Mouse (Mus musculus) ES-Bruce4 (cell line): ENCODE data around the gene Natd1. TPM values are rescaled to one million over a fixed set of nuclear protein-coding genes. Genes with fewer than 3 reads are reported as not detected.

Experiments
- H3K27ac ChIP-seq: 2 replicates; pipeline ENCODE4 v1.5.1; 2012; ENCODE audit warnings: low read length, inconsistent platforms; ENCODE audit not compliant: insufficient read depth
- H3K27me3 ChIP-seq: 2 replicates; pipeline ENCODE4 v1.6.1; 2012; ENCODE audit warnings: mild to moderate bottlenecking, low read length, inconsistent platforms; ENCODE audit not compliant: control insufficient read depth, poor library complexity, insufficient read depth, severe bottlenecking
- H3K36me3 ChIP-seq: 2 replicates; pipeline ENCODE4 v1.6.1; 2012; ENCODE audit warnings: inconsistent platforms, mild to moderate bottlenecking, low read length, moderate library complexity; ENCODE audit not compliant: control insufficient read depth, poor library complexity, insufficient read depth, severe bottlenecking
- H3K4me1 ChIP-seq: one replicate; pipeline ENCODE4 v1.8.1; 2011; ENCODE audit warnings: low read length; ENCODE audit not compliant: control insufficient read depth, insufficient read depth
- H3K4me3 ChIP-seq: 2 replicates; pipeline ENCODE4 v1.5.1; 2011; ENCODE audit warnings: low read depth, mild to moderate bottlenecking, low read length
- H3K9ac ChIP-seq: 2 replicates; pipeline ENCODE4 v1.6.1; 2012; ENCODE audit warnings: low read depth, mild to moderate bottlenecking, inconsistent platforms; ENCODE audit not compliant: poor library complexity, severe bottlenecking
- H3K9me3 ChIP-seq: replicated peaks from 2 replicates; pipeline ENCODE4 v1.6.1; 2012; ENCODE audit warnings: mild to moderate bottlenecking, low read length, inconsistent platforms; ENCODE audit not compliant: control insufficient read depth, poor library complexity, insufficient read depth, severe bottlenecking
- CTCF ChIP-seq: IDR thresholded peaks from one replicate; pipeline ENCODE4 v1.8.1; 2011; ENCODE audit warnings: low read depth, low read length
- EP300 ChIP-seq: IDR thresholded peaks from 2 replicates; pipeline ENCODE4 v1.6.1; 2011; ENCODE audit warnings: low read depth, low read length; ENCODE audit not compliant: insufficient read depth
- POLR2A ChIP-seq: IDR thresholded peaks from one replicate; pipeline ENCODE4 v1.8.1; 2011; ENCODE audit warnings: low read length; ENCODE audit not compliant: insufficient read depth
- polyA plus RNA-seq: library from polyadenylated mRNA; stranded (reverse); fragments of >200 nt; gene quantifications from 2 replicates; pipeline ENCODE4 v1.2.4, GENCODE M21; 2011; ENCODE audit warnings: low read depth; ENCODE audit not compliant: missing spikeins, insufficient read depth, insufficient read length

Gene Natd1
- polyA plus RNA-seq, 1 experiment = 20.5 TPM

GRCm38 (mm10) chr11:60861993-60862392 is 52.6 kb downstream of the Natd1 start:
- H3K9me3 ChIP-seq = no peaks in the 10 kb centered on the region
- H3K27me3 ChIP-seq = no peaks in the 10 kb centered on the region
- no peak for TF ChIP-seq EP300
- H3K27ac ChIP-seq = no peak overlapping the region
- no peaks in the 10 kb centered on the region for H3K4me1 ChIP-seq
- peaks cover 28% of the 10 kb centered on the region for H3K36me3 ChIP-seq
- no peak overlapping the region for H3K4me3 ChIP-seq
- H3K9ac ChIP-seq = no peak overlapping the region

DNA sequence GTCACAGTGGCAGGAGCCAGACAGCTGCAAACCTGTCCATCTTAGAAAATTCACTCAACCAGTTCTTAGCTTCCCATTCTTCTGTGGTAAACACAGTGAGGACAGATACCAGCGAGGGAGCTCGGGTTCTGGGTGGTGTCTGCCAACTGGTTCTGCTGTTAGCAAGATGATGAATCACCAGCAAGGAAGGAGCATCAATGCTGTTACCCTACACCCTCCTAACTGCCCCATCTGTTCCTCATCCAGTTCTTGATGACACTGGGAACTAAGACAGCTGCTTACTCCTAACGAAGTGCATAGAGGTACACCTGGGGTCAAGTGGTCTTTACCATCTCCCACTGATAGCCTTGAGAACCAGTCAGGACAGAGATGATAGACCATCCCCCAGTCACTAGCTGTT is 58.0 kb downstream of the Natd1 start:
- H3K9ac ChIP-seq = no peak overlapping the region
- no peak overlapping the region for H3K4me3 ChIP-seq
- H3K27me3 ChIP-seq = no peaks in the 10 kb centered on the region
- H3K36me3 ChIP-seq = peaks cover 22% of the 10 kb centered on the region
- H3K4me1 ChIP-seq = no peaks in the 10 kb centered on the region
- H3K9me3 ChIP-seq = no peaks in the 10 kb centered on the region
- no peak overlapping the region for H3K27ac ChIP-seq
- TF ChIP-seq POLR2A (no peak), CTCF (no peak), EP300 (no peak)

Other genes starting within 250 kb of the Natd1 start
- gene Llgl1, start 215.0 kb downstream of the Natd1 start, polyA plus RNA-seq = 28.7 and 28.9 TPM in 2 replicates
- gene Flii, start 187.5 kb downstream of the Natd1 start, polyA plus RNA-seq = 49.0 and 52.5 TPM in 2 replicates
- 7.1 and 9.4 TPM in 2 replicates for gene Mief2, start 186.4 kb downstream of the Natd1 start, polyA plus RNA-seq
- gene Top3a, start 137.4 kb downstream of the Natd1 start, polyA plus RNA-seq = 19.6 and 20.4 TPM in 2 replicates
- gene Smcr8, start 137.2 kb downstream of the Natd1 start, polyA plus RNA-seq = 18.4 and 20.0 TPM in 2 replicates
- 99.2 and 113 TPM in 2 replicates for gene Shmt1, start 103.0 kb downstream of the Natd1 start, polyA plus RNA-seq
- gene Dhrs7b, start 84.1 kb downstream of the Natd1 start, polyA plus RNA-seq = 20.9 and 24.0 TPM in 2 replicates
- gene Tmem11, start 35.5 kb downstream of the Natd1 start, polyA plus RNA-seq = 46.6 and 54.0 TPM in 2 replicates
- 22.5 and 26.1 TPM in 2 replicates for gene Map2k3, start 17.3 kb upstream of the Natd1 start, polyA plus RNA-seq
- 1.1 and 1.5 TPM in 2 replicates for gene Kcnj12, start 107.8 kb upstream of the Natd1 start, polyA plus RNA-seq
- gene Tnfrsf13b, start 212.0 kb upstream of the Natd1 start, polyA plus RNA-seq = not detected in 2 replicates